27 mouse cellular contexts compared by ENCODE assay signal in the genomic region with DNA sequence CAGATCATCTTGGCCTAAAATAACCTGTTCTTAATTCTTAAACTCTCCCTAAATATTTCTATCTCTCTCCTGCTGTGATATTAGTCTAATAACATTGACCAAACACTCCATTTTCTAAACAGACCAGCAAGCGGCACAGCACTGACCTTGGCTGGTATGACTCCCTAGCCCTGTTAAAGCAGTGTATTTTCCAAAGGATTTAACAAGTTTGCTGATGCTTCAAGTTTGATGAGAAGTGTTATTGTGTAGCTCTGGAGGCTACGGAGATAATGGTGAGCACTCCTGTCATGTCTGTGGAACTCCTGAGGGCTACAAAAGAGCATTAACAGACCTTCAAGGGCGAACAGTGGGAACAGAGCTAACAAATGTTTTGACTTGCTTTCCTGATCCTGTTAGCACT.
DNase-seq lines count a peak whose midpoint lies in the region; ATAC-seq lines count a peak whose summit lies in the region.
"Had no signal": no experiment of that assay in that cellular context is flagged by ENCODE, and none has a peak within 500 bp of the region (broad histone marks: within the 10 kb centered on the region; RNA-seq: fewer than 3 reads in every experiment).

No protein-coding gene starts in this region.

- H3K9me3 ChIP-seq in embryonic facial prominence, embryonic 11.5 days (replicated peaks; ENCODE audit: control insufficient read depth, low read length) = no peaks in the 10 kb centered on the region
- H3K9me3 ChIP-seq in embryonic facial prominence, embryonic 10.5 days = no peaks in the 10 kb centered on the region
- H3K9me3 ChIP-seq in midbrain, embryonic 13.5 days = no peaks in the 10 kb centered on the region
- H3K9me3 ChIP-seq in midbrain, embryonic 10.5 days (replicated peaks) = no peaks in the 10 kb centered on the region
- H3K9me3 ChIP-seq: embryonic facial prominence, embryonic 15.5 days; heart, embryonic 13.5 days; liver, embryonic 12.5 days had no signal

- no peak for ATAC-seq in embryonic facial prominence, embryonic 11.5 days (replicated peaks; ENCODE audit: insufficient number of reproducible peaks, low FRiP score, low TSS enrichment, low read depth)
- peak; percentile 37; the same call in 1 of the 2 replicates for ATAC-seq in midbrain, embryonic 13.5 days
- no peak for ATAC-seq in frontal cortex, adult (ENCODE audit: low TSS enrichment)
- ATAC-seq: forebrain, postnatal 0 days; intestine, embryonic 16.5 days; liver, embryonic 12.5 days; liver, postnatal 0 days; Patski had no signal

- no peaks in the 10 kb centered on the region for H3K4me1 ChIP-seq in embryonic facial prominence, embryonic 11.5 days (ENCODE audit: control insufficient read depth, insufficient read depth, low read length)
- H3K4me1 ChIP-seq in embryonic facial prominence, embryonic 10.5 days = no peaks in the 10 kb centered on the region
- peaks cover 16% of the 10 kb centered on the region for H3K4me1 ChIP-seq in midbrain, embryonic 13.5 days (replicated peaks)
- 0 out of 2 replicates have a peak, but pooled peaks cover 9% of the 10 kb centered on the region for H3K4me1 ChIP-seq in midbrain, embryonic 10.5 days
- H3K4me1 ChIP-seq: embryonic facial prominence, embryonic 15.5 days; heart, embryonic 13.5 days; liver, embryonic 12.5 days had no signal

- H3K4me3 ChIP-seq in embryonic facial prominence, embryonic 11.5 days (ENCODE audit: low read depth, low read length) = no peak overlapping the region
- no peak overlapping the region for H3K4me3 ChIP-seq in embryonic facial prominence, embryonic 10.5 days
- no peak overlapping the region for H3K4me3 ChIP-seq in midbrain, embryonic 13.5 days (replicated peaks)
- H3K4me3 ChIP-seq in midbrain, embryonic 10.5 days = no peak overlapping the region
- H3K4me3 ChIP-seq: embryonic facial prominence, embryonic 15.5 days; heart, embryonic 13.5 days; liver, embryonic 12.5 days had no signal

- no peak overlapping the region for H3K9ac ChIP-seq in embryonic facial prominence, embryonic 11.5 days (replicated peaks; ENCODE audit: low read length)
- no peak overlapping the region for H3K9ac ChIP-seq in midbrain, embryonic 13.5 days (replicated peaks)
- H3K9ac ChIP-seq: embryonic facial prominence, embryonic 15.5 days; forebrain, postnatal 0 days; heart, embryonic 13.5 days; liver, embryonic 12.5 days; liver, postnatal 0 days had no signal

- H3K27me3 ChIP-seq in embryonic facial prominence, embryonic 11.5 days (ENCODE audit: control insufficient read depth, insufficient read depth, low read length) = no peaks in the 10 kb centered on the region
- no peaks in the 10 kb centered on the region for H3K27me3 ChIP-seq in embryonic facial prominence, embryonic 10.5 days (replicated peaks; ENCODE audit: low read depth, poor library complexity, severe bottlenecking)
- H3K27me3 ChIP-seq in midbrain, embryonic 13.5 days = no peaks in the 10 kb centered on the region
- H3K27me3 ChIP-seq in midbrain, embryonic 10.5 days (ENCODE audit: low read depth, poor library complexity, severe bottlenecking) = no peaks in the 10 kb centered on the region
- H3K27me3 ChIP-seq: embryonic facial prominence, embryonic 15.5 days; heart, embryonic 13.5 days; liver, embryonic 12.5 days; Patski had no signal

- no peak overlapping the region for H3K4me2 ChIP-seq in embryonic facial prominence, embryonic 11.5 days (ENCODE audit: low read depth, low read length)
- no peak overlapping the region for H3K4me2 ChIP-seq in midbrain, embryonic 13.5 days (replicated peaks)
- H3K4me2 ChIP-seq: embryonic facial prominence, embryonic 15.5 days; heart, embryonic 13.5 days; liver, embryonic 12.5 days had no signal

- DNase-seq in embryonic facial prominence, embryonic 11.5 days (ENCODE audit: low spot score) = peak; percentile 1
- DNase-seq in embryonic facial prominence, embryonic 10.5 days (ENCODE audit: low spot score) = no peak
- DNase-seq in midbrain, embryonic 10.5 days (ENCODE audit: low spot score) = no peak
- peak; percentile 1 for DNase-seq in ovary, adult 18-20 months (ENCODE audit: low spot score)
- DNase-seq in ovary, postnatal 14 days (ENCODE audit: low spot score) = no peak
- peak; percentile 4 for DNase-seq in embryo, embryonic 11 days
- DNase-seq: adrenal gland, postnatal 36 days; cerebellum, adult 2 months; cerebellum, postnatal 14 days; forebrain, postnatal 0 days; gastrocnemius, postnatal 10 days; heart, postnatal 10 days; kidney, adult 8-10 months; kidney, postnatal 4 days; layer of hippocampus, postnatal 36 days; left cerebral cortex, postnatal 4 days; liver, postnatal 0 days; lung, postnatal 36 days; thymus, postnatal 4 days had no signal

- 62% methylated on average over 3 of the region's 3 CpGs for whole genome bisulfite sequencing in embryonic facial prominence, embryonic 11.5 days
- WGBS in embryonic facial prominence, embryonic 10.5 days = 62% methylated on average over 3 of the region's 3 CpGs
- WGBS in midbrain, embryonic 13.5 days = 34% methylated on average over 3 of the region's 3 CpGs
- 50% methylated on average over 3 of the region's 3 CpGs for WGBS in midbrain, embryonic 10.5 days

- no peak overlapping the region for H3K27ac ChIP-seq in embryonic facial prominence, embryonic 11.5 days (replicated peaks; ENCODE audit: low read depth, low read length)
- H3K27ac ChIP-seq in embryonic facial prominence, embryonic 10.5 days (replicated peaks) = no peak overlapping the region
- peak overlapping the region; percentile 66; the same call in 1 of the 2 replicates for H3K27ac ChIP-seq in midbrain, embryonic 13.5 days
- no peak overlapping the region for H3K27ac ChIP-seq in midbrain, embryonic 10.5 days (replicated peaks)
- H3K27ac ChIP-seq: embryonic facial prominence, embryonic 15.5 days; heart, embryonic 13.5 days; kidney, postnatal 0 days; liver, embryonic 12.5 days had no signal

- H3K36me3 ChIP-seq in embryonic facial prominence, embryonic 11.5 days (replicated peaks; ENCODE audit: control insufficient read depth, insufficient read depth, low read depth, low read length) = no peaks in the 10 kb centered on the region
- H3K36me3 ChIP-seq in embryonic facial prominence, embryonic 10.5 days (replicated peaks) = no peaks in the 10 kb centered on the region
- H3K36me3 ChIP-seq in midbrain, embryonic 13.5 days = no peaks in the 10 kb centered on the region
- H3K36me3 ChIP-seq in midbrain, embryonic 10.5 days = no peaks in the 10 kb centered on the region
- H3K36me3 ChIP-seq: embryonic facial prominence, embryonic 15.5 days; heart, embryonic 13.5 days; liver, embryonic 12.5 days had no signal

Comparison
In these comparisons a context has a peak if more than half of its experiments do, and no peak if none do; other contexts are left out.
1. DNase-seq: peak in embryonic facial prominence, embryonic 11.5 days (single experiment), ovary, adult 18-20 months (single experiment) and embryo, embryonic 11 days (single experiment); none in embryonic facial prominence, embryonic 10.5 days (single experiment), midbrain, embryonic 10.5 days (single experiment) and ovary, postnatal 14 days (single experiment).